Mouse (Mus musculus) CH12.LX (cell line): ENCODE measurements around the gene Ythdf2.
"Not testable (repeated sequence)": the region's sequence is repeated elsewhere in the genome, so short reads cannot be mapped to it uniquely, and the experiment has no call there.

Source experiments
- BHLHE40 ChIP-seq: IDR thresholded peaks from 2 replicates; pipeline ENCODE4 v1.6.1; 2011; ENCODE audit warnings: mild to moderate bottlenecking, low read depth, low read length, improper control_type of control experiment
- EP300 ChIP-seq: IDR thresholded peaks from 2 replicates; pipeline ENCODE4 v1.6.1; 2011; ENCODE audit warnings: low read length, improper control_type of control experiment
- HCFC1 ChIP-seq: IDR thresholded peaks from 2 replicates; pipeline ENCODE4 v1.6.1; 2012; ENCODE audit warnings: low read depth, mild to moderate bottlenecking, inconsistent platforms, low read length, improper control_type of control experiment
- IRF4 ChIP-seq: IDR thresholded peaks from 2 replicates; pipeline ENCODE4 v1.6.1; 2014; ENCODE audit warnings: low read depth, mild to moderate bottlenecking, inconsistent platforms, low read length, improper control_type of control experiment
- KAT2A ChIP-seq: IDR thresholded peaks from 2 replicates; pipeline ENCODE4 v1.6.1; 2012; ENCODE audit warnings: low read length, improper control_type of control experiment, inconsistent platforms; ENCODE audit not compliant: insufficient replicate concordance
- MAX ChIP-seq: IDR thresholded peaks from 2 replicates; pipeline ENCODE4 v1.6.1; 2011; ENCODE audit warnings: low read length, improper control_type of control experiment
- MXI1 ChIP-seq: IDR thresholded peaks from 2 replicates; pipeline ENCODE4 v1.6.1; 2011; ENCODE audit warnings: mild to moderate bottlenecking, low read depth, low read length, improper control_type of control experiment
- POLR2A ChIP-seq: IDR thresholded peaks from 2 replicates; pipeline ENCODE4 v1.6.1; 2011; ENCODE audit warnings: low read depth, mild to moderate bottlenecking, improper control_type of control experiment, low read length
- TBP ChIP-seq: conservative IDR thresholded peaks from 2 replicates; pipeline ENCODE4 v1.6.1; 2011; ENCODE audit warnings: low read depth, low read length, improper control_type of control experiment
- TCF12 ChIP-seq: IDR thresholded peaks from 2 replicates; pipeline ENCODE4 v1.6.1; 2014; ENCODE audit warnings: low read depth, mild to moderate bottlenecking, inconsistent platforms, low read length, improper control_type of control experiment
- USF1 ChIP-seq: IDR thresholded peaks from 2 replicates; pipeline ENCODE4 v1.6.1; 2014; ENCODE audit warnings: low read depth, mild to moderate bottlenecking, inconsistent platforms, low read length, improper control_type of control experiment
- ZNF384 ChIP-seq: IDR thresholded peaks from 2 replicates; pipeline ENCODE4 v1.6.1; 2012; ENCODE audit warnings: low read depth, low read length, improper control_type of control experiment, inconsistent platforms

DNA sequence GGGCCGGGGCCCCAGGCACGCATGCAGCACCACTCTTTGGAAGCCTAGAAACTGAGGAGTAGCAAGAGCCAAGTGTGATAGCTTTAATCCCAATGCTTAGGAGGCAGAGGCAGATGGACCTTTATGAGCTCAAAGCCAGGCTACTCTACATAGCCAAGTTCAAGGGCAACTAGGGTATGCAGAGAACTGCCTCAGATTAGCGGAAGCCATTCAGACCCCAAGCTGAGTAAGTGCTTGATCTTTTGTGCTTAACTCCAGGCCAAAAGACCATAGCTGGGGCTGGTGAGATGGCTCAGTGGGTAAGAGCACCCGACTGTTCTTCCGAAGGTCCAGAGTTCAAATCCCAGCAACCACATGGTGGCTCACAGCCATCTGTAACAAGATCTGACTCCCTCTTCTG, 9.9 kb upstream of the Ythdf2 start:
- not testable (repeated sequence) for TF ChIP-seq EP300, IRF4, MAX, ZNF384, HCFC1, BHLHE40, POLR2A, TCF12, KAT2A, MXI1, USF1, TBP
